Mouse (Mus musculus) hindbrain, embryonic 13.5 days (tissue): Measurements from ENCODE around the gene Obscn. TPM values are rescaled to one million over a fixed set of nuclear protein-coding genes. Genes with fewer than 3 reads are reported as not detected.
A peak's percentile ranks its signal among the peaks of the same experiment; 100 is the strongest.

ENCODE experiments used
- ATAC-seq: fragments of 200-750 bp; cut with Nextera tagmentation; 2 replicates; pipeline ENCODE4 v1.8.0; 2017; ENCODE audit warnings: moderate TSS enrichment; ENCODE audit not compliant: low FRiP score
- H3K27ac ChIP-seq: fragments of 300-500 bp; sonication (generic); 2 replicates; pipeline ENCODE4 v1.5.1; 2015; ENCODE audit warnings: inconsistent platforms, mild to moderate bottlenecking, moderate library complexity
- H3K27me3 ChIP-seq: fragments of 300-500 bp; sonication (generic); 2 replicates; pipeline ENCODE4 v1.6.1; 2015; ENCODE audit warnings: mild to moderate bottlenecking, inconsistent platforms
- H3K36me3 ChIP-seq: fragments of 300-500 bp; sonication (generic); 2 replicates; pipeline ENCODE4 v1.6.1; 2015; ENCODE audit warnings: mild to moderate bottlenecking, inconsistent platforms
- H3K4me1 ChIP-seq: fragments of 300-500 bp; sonication (generic); replicated peaks from 2 replicates; pipeline ENCODE4 v1.6.1; 2015; ENCODE audit warnings: inconsistent platforms
- H3K4me2 ChIP-seq: fragments of 300-500 bp; sonication (generic); 2 replicates; pipeline ENCODE4 v1.6.1; 2015; ENCODE audit warnings: inconsistent platforms, mild to moderate bottlenecking, moderate library complexity
- H3K4me3 ChIP-seq: fragments of 300-500 bp; sonication (generic); 2 replicates; pipeline ENCODE4 v1.5.1; 2015; ENCODE audit warnings: mild to moderate bottlenecking, inconsistent platforms
- H3K9ac ChIP-seq: fragments of 300-500 bp; sonication (generic); 2 replicates; pipeline ENCODE4 v1.6.1; 2015; ENCODE audit warnings: mild to moderate bottlenecking, inconsistent platforms
- H3K9me3 ChIP-seq: fragments of 300-500 bp; sonication (generic); 2 replicates; pipeline ENCODE4 v1.6.1; 2016; ENCODE audit warnings: inconsistent platforms
- WGBS: fragments of 180-500 bp; shearing (Covaris S2); methylation state at CpG from one replicate; pipeline ENCODE4 v1.1.7; 2015; 5-methylcytosine and 5-hydroxymethylcytosine counted together
- polyA plus RNA-seq: library from polyadenylated mRNA; unstranded; fragments of >200 nt; fragmentation: Nextera tagmentation; extraction: Ambion mirVana; gene quantifications from 2 replicates; pipeline ENCODE4 v1.2.1, GENCODE M21; 2015

Gene Obscn
- polyA plus RNA-seq, 1 experiment from 2014 or later, result 0.22 TPM

DNA sequence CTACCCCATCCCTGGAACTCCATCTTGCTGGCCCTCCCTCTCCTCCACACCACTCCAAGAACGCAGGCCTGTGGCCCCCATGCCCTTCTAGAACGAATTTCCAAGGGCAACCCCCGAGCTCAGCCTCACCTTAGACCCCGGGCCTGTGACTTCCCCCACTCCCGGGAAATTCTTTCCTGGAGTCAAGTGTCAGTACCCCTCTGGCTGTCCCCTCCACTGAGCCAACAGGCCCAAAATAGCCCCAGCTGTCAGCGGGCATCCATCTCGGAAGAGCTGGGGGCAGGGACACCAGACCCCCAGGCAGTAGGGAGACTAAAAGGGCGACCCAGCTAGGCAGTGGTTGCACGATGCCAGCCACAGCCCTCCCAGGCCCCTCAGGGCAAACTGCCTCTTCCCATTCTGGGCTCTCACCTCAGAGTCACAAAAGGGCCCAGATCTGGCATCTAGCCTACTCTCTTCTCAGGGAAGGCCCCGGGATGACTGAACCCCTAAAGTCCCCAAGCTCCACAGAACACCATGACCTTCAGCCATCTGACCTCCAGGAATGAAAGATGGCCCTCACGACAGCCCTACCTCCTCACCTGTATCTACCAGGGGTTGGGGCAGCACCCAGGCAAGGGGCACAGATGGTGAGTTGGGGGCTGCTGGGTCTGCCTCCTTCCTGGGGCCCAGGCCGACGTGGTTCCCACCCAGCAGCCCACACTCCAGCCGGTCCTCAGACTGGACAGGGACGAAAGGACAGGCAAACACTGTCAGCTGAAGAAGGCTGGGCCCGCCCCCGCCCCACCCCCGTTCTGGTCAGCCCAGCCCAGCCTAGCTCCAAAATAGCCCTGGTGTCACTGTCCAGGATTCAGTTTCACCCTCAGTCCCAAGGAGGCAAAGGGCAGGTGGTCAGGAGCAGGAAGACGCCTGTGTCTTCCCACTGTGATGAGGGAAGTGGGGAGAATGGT is 2.6 kb upstream of the Obscn start:
- Histone ChIP-seq H3K4me2 (no peak overlapping the region), H3K36me3 (no peaks in the 10 kb centered on the region), H3K4me1 (peaks cover 17% of the 10 kb centered on the region), H3K9me3 (no peaks in the 10 kb centered on the region), H3K27ac (no peak overlapping the region), H3K4me3 (no peak overlapping the region), H3K27me3 (peaks cover 60% of the 10 kb centered on the region), H3K9ac (no peak overlapping the region)
- WGBS, result 78% methylated on average over 19 of the region's 19 CpGs
- ATAC-seq, result no peak

DNA sequence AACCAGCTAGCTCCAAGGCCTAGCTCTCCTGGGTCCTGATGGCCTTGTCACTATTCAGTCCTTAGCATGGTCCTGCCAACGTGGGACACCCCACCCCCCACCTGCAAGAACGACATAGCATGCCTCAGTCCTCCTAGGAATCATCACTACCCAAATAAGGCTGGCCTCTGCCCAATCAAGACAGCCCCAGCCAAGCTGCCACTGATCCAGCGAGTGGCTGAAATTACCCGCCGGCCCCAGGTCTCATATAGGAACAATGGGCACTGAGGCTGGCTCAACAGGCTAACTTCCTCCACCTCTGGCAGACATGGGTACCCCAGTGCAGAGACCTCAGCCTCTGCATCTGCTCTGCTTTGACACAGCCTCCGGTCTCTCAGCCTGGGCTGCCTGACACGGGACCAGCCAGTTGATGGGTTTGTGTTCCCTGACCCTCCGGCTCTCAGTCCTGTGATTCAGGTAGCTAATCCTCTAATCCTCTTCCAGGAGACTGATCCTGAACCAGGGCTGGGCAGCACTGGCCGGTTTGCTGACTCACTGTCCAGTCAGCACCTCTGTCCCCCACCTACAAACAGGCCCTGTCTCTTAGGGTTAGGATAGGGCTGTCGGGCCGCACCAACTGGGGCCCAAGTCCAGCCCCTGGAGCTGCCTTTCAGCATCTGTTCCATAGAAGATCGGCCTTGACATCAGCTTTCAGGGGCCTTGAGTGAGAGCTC is 948 bp upstream of the Obscn start:
- H3K27ac ChIP-seq, result no peak overlapping the region
- H3K36me3 ChIP-seq, result no peaks in the 10 kb centered on the region
- no peak overlapping the region for H3K4me2 ChIP-seq
- no peak overlapping the region for H3K4me3 ChIP-seq
- H3K4me1 ChIP-seq, result peaks cover 17% of the 10 kb centered on the region
- no peak for ATAC-seq
- peaks cover 76% of the 10 kb centered on the region for H3K27me3 ChIP-seq
- WGBS, result 67% methylated on average over 12 of the region's 12 CpGs
- H3K9ac ChIP-seq, result no peak overlapping the region
- no peaks in the 10 kb centered on the region for H3K9me3 ChIP-seq

- Histone ChIP-seq H3K9me3 (no peaks in the 10 kb centered on the region), H3K27ac (no peak overlapping the region), H3K9ac (peak overlapping the region; percentile 51), H3K4me1 (peaks cover 13% of the 10 kb centered on the region), H3K4me2 (peak overlapping the region; percentile 55), H3K27me3 (peaks cover 84% of the 10 kb centered on the region), H3K4me3 (peak overlapping the region; percentile 35), H3K36me3 (no peaks in the 10 kb centered on the region)
- WGBS, result 10% methylated on average over 55 of the region's 55 CpGs
- no peak for ATAC-seq
Measured at GRCm38 (mm10) chr11:59135051-59135820, 966 bp downstream of the Obscn start.

DNA sequence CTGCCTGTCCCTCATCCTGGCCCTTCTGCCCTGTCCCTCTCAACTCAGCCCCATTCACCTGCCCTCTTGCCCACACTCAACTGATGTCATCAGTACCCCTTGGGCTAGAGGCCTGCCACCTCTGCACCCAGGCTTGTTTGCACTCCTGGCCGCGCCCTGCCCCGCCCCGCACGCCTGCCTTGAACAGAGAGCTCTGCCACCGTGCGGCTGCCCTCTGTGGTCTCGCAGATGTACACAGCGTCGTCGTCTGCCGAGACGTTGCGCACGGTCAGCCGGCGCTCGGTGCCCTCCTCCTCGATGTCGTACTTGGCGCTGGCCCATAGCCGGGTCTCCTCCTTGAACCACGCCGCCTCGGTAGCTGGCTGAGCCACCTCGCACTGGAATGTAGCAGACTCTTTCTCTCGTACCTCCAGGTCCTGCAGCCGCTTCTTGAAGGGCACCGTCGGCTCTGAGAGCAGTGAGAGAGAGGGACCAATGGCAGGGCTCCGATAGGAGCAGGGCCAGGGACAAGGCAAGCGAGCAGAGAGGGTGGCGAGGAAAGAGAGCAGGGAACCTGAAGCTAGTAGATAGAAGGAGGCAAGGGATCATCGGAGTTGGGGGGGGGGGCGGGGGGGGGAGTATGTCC is 1.7 kb downstream of the Obscn start:
- ATAC-seq, result no peak
- no peaks in the 10 kb centered on the region for H3K36me3 ChIP-seq
- WGBS, result 7% methylated on average over 35 of the region's 35 CpGs

GRCm38 (mm10) chr11:59132065-59132464 is 4.1 kb downstream of the Obscn start:
- Histone ChIP-seq H3K9me3 (no peaks in the 10 kb centered on the region), H3K27ac (no peak overlapping the region), H3K4me2 (no peak overlapping the region), H3K4me3 (no peak overlapping the region), H3K27me3 (peaks cover 58% of the 10 kb centered on the region), H3K36me3 (no peaks in the 10 kb centered on the region), H3K9ac (no peak overlapping the region), H3K4me1 (peaks cover 13% of the 10 kb centered on the region)
- 90% methylated on average over 2 of the region's 3 CpGs for WGBS
- no peak for ATAC-seq

More for the DNA sequence above, 1.7 kb downstream of the Obscn start:
- H3K4me1 ChIP-seq, result peaks cover 13% of the 10 kb centered on the region
- H3K9ac ChIP-seq, result no peak overlapping the region
- peak overlapping the region; percentile 35 for H3K4me3 ChIP-seq
- no peaks in the 10 kb centered on the region for H3K9me3 ChIP-seq
- peak overlapping the region; percentile 55 for H3K4me2 ChIP-seq
- peaks cover 79% of the 10 kb centered on the region for H3K27me3 ChIP-seq
- no peak overlapping the region for H3K27ac ChIP-seq

DNA sequence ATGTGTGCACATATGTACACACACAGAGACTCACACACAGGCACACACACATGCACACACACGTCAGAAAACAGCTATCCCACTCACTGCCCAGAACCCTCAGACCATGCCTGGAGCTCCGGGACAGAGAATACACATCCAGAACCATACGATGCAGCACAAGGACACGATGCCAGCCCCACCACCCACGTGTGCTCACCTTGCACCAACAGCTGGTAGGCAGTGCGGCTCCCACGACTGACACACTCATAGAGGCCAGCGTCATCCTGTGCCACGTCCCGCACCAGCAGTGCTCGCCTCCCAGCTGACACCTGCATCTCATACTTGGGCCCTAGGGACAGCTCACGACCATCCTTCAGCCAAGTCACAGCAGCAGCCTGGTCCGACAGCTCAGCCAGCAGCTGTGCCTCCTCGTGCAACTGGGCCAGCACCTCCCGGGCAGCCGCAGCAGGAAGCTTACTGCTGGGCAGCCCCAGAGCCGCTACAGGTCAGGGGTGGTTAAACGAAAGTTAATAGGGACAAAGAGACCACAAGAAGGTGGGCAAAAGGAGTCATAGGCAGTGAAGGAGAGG is 4.8 kb downstream of the Obscn start:
- 65% methylated on average over 18 of the region's 18 CpGs for WGBS

DNA sequence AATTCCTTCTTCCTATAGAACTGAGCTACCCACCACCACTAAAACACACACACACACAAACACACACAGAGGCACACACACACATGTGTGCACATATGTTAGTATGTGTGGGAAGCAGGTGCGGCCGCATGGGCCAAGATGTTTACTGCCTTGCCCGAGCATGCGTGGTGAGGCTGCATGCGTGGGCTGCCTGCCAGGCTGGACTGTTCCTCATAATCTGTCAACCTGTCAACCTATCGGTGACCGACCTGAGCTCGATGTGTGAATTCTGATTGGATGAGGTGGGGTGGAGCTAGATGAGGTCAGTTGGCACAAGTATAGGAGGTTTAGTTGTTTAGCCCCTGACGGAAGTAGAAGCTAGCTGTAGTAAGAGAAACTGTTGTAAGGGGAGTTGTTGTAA is 5.4 kb downstream of the Obscn start:
- WGBS, result 82% methylated on average over 9 of the region's 9 CpGs
- no peak for ATAC-seq

More for the DNA sequence above, 4.8 kb downstream of the Obscn start:
- Histone ChIP-seq H3K4me3 (no peak overlapping the region), H3K4me2 (no peak overlapping the region), H3K27ac (no peak overlapping the region), H3K9ac (no peak overlapping the region), H3K4me1 (peaks cover 13% of the 10 kb centered on the region), H3K27me3 (peaks cover 52% of the 10 kb centered on the region), H3K36me3 (no peaks in the 10 kb centered on the region), H3K9me3 (no peaks in the 10 kb centered on the region)
- no peak for ATAC-seq

DNA sequence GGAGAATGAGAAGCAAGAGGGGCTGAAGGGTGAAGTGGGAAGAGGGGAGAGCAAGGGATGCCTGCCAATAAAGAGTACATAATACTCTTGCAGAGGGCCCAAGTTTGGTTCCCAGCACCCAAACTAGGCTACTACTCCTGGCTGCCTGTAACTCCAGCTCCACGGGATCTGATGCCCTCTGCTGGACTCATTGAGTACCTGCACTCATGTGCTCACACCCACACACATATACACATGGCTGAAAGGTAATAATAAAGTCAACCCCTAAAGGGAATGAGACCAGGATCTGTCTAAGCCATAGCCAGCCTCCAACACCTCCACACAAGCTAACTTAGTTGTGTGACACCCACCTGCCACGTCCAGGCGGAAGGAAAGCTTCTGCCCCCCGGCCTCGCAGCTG is 30.3 kb downstream of the Obscn start:
- Histone ChIP-seq H3K9ac (no peak overlapping the region), H3K9me3 (no peaks in the 10 kb centered on the region), H3K36me3 (no peaks in the 10 kb centered on the region), H3K27me3 (no peaks in the 10 kb centered on the region), H3K4me2 (no peak overlapping the region), H3K4me1 (no peaks in the 10 kb centered on the region), H3K4me3 (no peak overlapping the region), H3K27ac (no peak overlapping the region)
- 92% methylated on average over 5 of the region's 5 CpGs for WGBS
- ATAC-seq, result no peak

More for the DNA sequence above, 5.4 kb downstream of the Obscn start:
- Histone ChIP-seq H3K9me3 (no peaks in the 10 kb centered on the region), H3K9ac (no peak overlapping the region), H3K27me3 (peaks cover 45% of the 10 kb centered on the region), H3K4me2 (no peak overlapping the region), H3K36me3 (no peaks in the 10 kb centered on the region), H3K4me3 (no peak overlapping the region), H3K4me1 (peaks cover 9% of the 10 kb centered on the region), H3K27ac (no peak overlapping the region)

GRCm38 (mm10) chr11:59102324-59102723 is 33.9 kb downstream of the Obscn start:
- Histone ChIP-seq H3K9me3 (no peaks in the 10 kb centered on the region), H3K27ac (no peak overlapping the region), H3K4me2 (no peak overlapping the region), H3K36me3 (no peaks in the 10 kb centered on the region), H3K9ac (no peak overlapping the region), H3K4me1 (no peaks in the 10 kb centered on the region), H3K27me3 (no peaks in the 10 kb centered on the region), H3K4me3 (no peak overlapping the region)
- WGBS, result 68% methylated on average over 3 of the region's 3 CpGs
- ATAC-seq, result no peak

- no peak overlapping the region for H3K4me3 ChIP-seq
- 21% methylated on average over 2 of the region's 2 CpGs for WGBS
- ATAC-seq, result no peak
- no peaks in the 10 kb centered on the region for H3K36me3 ChIP-seq
- H3K4me1 ChIP-seq, result no peaks in the 10 kb centered on the region
- no peaks in the 10 kb centered on the region for H3K9me3 ChIP-seq
- H3K4me2 ChIP-seq, result no peak overlapping the region
- no peak overlapping the region for H3K9ac ChIP-seq
- no peaks in the 10 kb centered on the region for H3K27me3 ChIP-seq
- H3K27ac ChIP-seq, result no peak overlapping the region
Measured at GRCm38 (mm10) chr11:59098339-59098738, 37.9 kb downstream of the Obscn start.

DNA sequence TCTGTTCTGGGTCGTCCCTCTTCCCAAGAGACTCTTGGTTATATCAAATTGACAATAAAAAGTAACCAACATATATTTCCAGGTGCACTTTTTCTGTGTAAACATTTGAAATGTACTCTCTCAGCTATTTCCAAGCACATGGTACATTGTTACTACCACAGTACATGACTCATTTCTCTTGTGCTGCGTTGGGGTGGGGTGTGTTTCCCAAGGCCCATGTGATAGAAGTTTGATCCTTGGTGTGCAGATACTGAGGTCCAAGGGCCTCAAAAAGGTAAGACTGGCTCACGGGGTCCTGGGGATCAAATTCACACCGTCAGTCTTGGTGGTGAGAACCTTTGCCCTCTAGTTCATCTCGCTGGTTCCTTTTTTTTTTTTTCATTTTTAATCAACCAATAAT is 38.4 kb downstream of the Obscn start:
- Histone ChIP-seq H3K4me1 (no peaks in the 10 kb centered on the region), H3K4me3 (no peak overlapping the region), H3K27me3 (no peaks in the 10 kb centered on the region), H3K27ac (no peak overlapping the region), H3K9me3 (no peaks in the 10 kb centered on the region), H3K4me2 (no peak overlapping the region), H3K9ac (no peak overlapping the region), H3K36me3 (no peaks in the 10 kb centered on the region)
- no peak for ATAC-seq
- WGBS, result 71% methylated on average over 5 of the region's 5 CpGs
